Mouse (Mus musculus): ENCODE results near the gene Adgrd1.
A peak's percentile ranks its signal among the peaks of the same experiment; 100 is the strongest.

Adgrd1 gene

DNA sequence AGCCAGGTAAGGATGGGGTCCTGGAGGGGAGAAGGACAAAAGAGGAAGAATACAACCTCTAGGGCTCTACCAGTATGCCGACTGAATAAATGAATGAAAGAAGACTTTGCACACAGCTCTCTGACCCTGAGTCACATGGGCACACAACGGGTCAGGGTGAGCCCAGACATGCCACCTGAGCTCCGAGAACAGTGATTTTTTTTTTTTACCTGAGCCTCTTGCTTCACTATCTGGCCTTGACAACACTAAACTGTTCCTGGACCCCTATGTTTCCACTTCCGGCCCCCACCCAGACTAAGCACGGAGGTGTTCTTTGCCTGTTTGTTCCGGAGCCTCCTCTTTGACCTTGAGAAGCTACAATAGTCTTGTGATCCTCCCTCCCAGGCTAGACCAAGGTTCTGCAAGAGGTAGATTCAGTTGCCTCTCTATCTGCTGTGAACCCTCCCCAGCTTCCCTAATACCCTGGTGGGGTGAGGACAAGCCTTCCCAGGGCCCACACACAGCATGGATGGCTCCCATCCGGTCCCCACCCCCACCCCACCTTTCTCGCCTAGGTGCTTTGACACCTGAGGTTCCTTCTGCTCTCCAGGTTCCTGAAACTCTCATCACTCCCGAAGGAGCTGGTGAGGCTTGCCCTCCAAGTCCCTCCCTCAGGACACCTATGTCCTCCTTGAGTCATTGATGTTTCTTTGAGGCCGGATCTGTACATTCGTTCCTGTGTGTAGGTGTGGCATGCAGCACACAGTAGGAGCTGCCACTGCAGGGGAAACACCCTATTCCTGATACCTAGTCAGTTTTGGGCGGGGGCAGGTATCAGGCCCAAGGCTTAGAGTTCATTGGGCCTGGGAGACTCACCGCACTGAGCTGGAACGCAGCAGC is 58.7 kb downstream of the Adgrd1 start:
- no peak for DNase-seq (ENCODE audit: low spot score in 2 of 2)

DNA sequence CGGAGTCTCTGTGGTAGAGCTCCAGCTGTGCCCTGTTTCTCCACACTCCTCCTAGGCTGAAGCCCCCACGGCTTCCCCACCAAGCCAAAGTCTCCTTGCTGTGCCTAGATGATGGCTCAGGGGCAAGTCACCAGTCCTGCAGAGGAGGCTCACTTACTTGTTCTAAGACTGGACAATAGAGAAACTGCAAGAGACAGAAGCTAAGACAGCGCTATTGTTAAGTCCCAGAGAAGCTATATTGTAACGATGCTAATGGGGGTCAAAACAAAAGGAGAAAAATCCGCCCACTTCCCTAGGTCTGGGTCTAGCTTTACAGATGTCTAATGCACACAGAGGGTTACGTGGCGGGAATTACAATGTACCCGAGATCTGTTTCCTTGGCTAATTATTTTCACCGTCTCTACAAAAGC is 59.4 kb downstream of the Adgrd1 start:
- no peak for DNase-seq (ENCODE audit: low spot score in 2 of 2)

DNA sequence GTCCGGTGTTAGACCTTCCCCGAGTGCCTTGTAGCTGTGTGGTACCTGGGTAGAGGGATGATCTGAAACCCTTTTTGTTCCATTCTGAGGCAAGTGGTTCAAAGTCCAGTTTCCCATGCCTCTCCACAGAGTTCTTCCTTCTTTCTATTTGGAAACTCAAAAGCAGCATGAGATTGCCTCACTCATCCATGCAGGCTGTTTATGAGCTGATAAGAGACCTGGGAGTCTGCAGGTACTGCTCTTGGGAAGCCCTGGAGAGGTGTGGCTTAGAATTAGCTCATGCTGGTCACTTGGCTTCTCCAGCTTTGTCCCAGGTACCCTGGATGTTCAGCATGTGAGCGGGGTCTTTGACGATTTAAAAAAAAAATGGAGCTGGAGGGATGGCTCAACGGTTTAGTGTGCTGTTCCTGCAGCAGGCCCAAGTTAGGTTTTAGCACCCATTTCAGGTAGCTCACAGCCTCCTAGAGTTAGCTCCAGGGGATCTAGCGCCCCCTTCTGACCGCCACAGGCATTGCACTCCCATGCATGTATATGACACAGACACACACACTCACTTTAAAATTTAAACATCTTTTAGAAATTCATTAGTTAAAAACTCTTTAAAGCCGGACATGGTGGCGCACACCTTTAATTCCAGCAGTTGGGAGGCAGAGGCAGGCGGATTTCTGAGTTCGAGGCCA is 65.0 kb downstream of the Adgrd1 start:
- DNase-seq (ENCODE audit: low spot score in 2 of 2): no peak

DNA sequence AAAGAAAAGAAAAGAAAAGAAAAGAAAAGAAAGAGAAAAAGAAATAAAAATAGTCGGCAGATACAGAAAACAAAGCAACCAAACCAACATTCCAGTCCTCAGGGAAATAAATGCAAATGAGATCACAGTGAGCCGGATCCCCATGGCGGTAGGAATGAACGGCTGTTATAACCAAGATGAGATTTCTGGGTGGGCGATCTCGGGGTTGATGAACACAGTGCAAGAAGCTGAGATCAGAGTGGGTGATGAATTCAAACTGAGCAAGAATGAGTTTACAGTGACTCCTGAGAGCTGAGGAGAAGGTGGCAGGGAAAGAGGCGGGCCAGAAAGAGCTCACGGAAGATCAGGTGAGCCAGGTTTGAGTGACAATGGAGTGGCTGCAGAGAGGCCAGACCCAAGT is 66.9 kb downstream of the Adgrd1 start:
- DNase-seq (ENCODE audit: low spot score in 2 of 2): no peak

DNA sequence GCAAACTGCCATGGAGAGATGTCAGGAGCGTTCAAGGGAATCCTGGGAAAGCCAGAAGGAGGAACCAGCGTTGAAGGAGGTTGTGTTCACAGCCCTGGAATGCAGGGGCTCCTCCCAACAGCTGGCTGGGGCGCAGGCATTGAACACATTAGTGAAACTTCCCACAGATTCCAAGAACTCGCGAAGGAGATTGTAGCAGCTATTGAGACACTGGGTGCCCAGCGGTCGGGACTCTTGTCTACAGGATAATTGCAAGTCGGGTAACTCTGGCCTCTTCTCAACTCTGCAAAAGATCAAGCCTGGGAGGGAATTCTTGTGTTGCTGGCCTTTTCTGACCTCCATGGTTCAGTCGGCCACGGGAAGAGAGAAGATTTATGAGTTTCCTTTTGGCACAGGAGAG is 67.5 kb downstream of the Adgrd1 start:
- no peak for DNase-seq (ENCODE audit: low spot score in 2 of 2)

DNA sequence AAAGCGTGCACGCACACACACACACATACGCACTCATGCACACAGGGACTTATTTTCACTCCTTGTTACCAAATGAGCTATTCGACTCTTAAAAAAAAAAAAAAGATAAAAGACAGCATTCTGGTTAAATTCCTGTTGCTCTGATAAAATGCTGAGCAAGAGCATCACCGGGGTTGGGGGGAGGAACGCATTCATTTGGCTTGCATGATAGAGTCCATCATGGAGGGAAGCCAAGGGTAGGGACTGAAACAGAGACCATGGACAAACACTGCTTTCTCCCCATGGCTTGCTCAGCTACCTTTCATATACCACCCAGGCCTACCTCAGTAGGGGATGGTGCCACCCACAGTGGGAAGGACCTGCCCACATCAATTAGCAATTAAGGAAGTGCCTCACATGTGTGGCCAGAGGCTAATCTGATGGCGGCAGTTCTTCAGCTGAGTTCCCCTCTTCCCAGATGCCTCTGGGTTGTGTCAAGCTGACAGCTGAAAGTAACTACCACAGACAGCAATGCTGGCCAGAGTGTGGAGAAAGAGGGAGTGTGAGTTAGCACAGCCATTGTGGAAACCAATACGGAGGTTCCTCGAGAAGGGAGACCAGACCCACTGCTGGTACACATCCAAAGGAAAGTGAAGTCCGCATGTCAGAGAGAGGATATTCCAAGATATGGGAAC is 68.5 kb downstream of the Adgrd1 start:
- DNase-seq (ENCODE audit: low spot score in 2 of 2): no peak

DNA sequence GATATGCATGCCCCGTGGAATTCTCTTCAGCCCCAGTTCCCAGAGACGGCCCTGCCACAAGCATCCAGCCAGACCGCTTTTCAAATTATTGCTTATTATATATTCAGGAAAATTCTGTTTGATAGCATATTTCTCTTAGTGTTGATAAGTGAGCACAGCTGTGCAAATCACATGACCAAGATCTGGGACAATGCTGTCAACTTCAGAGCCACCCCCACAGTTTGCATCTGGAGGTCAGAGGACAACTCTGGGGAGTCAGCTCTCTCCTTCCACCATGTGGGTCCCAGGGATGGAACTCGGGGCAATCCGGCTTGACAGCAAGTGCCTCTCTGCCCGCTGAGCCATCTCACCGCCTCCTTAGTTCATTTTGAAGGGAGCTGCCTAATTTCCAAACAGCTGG is 69.0 kb downstream of the Adgrd1 start:
- DNase-seq (ENCODE audit: low spot score in 2 of 2): no peak

DNA sequence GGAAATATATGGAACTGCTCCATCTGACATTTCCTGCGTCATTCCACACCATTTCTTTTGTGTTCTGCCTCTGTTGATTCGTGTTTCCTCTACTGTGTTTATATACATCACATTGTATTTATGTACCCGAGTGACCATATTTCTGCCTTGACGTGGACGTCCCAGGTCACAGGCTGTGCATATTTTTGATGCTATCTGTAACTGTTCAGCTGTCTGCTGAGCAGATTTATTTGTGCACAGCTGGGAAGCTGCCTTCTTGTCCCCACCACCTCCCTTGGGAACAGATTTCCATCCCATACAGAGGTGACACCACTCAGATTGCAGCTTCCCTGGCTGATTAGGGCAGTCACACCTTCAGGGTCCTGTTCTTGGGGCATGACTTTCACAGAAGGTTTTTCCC is 72.5 kb downstream of the Adgrd1 start:
- no peak for DNase-seq (ENCODE audit: low spot score in 2 of 2)

DNA sequence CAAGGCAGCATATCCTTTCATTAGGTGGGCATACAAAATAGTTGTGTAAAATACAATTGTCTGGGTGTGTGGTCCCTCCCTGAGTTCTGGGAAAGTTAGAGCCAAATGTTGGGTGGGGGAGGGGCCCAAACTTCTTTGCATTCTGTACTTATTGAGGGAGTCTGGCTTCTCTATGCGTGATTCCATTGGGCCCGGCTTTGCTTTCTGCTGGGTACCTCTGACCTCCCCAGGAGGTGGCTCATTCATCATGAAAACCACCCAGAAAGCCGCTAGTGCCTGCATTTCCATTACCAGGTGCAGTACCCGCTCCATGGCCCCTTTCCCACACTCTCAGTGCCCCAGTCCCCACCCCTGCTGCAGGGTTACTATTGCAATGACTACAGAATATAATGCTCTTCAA is 73.0 kb downstream of the Adgrd1 start:
- no peak for DNase-seq (ENCODE audit: low spot score in 2 of 2)

DNA sequence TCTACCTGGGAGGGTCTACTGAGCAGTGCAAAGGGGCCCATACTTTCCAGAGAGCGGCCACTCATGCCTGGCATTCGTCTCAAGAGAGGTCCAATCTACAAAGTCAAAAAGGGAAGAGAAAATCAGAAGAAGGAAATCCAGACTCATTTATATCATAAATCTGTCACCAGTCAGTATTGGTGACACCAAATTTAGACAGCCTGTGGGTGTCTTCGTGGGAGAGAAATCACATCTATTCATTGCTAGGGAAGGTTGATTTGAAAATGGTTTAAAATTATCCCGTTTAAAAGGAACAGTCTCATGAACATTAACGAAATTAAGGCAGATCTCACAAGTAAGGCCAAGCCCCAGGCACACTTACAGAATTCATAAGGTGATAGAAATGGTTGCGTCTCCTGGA is 76.0 kb downstream of the Adgrd1 start:
- no peak for DNase-seq (ENCODE audit: low spot score in 2 of 2)

DNA sequence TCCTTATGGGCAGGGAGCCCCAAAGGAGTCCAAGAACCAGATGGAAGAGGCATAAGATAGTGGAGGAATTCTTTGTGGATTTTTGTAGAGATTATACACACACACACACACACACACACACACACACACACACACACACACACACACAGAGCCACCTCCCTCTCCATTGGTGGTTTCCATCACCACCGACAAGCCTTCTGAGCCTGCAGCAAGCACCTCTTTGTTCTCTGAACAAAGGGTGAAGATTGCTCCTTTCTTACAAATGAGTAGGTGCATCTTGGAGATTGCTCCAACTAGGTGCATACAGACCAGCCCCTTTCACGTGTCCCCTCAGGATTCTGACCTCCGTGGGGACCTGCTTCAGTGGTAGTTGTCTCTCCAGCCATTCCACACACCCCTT is 79.4 kb downstream of the Adgrd1 start:
- no peak for DNase-seq (ENCODE audit: low spot score in 2 of 2)

DNA sequence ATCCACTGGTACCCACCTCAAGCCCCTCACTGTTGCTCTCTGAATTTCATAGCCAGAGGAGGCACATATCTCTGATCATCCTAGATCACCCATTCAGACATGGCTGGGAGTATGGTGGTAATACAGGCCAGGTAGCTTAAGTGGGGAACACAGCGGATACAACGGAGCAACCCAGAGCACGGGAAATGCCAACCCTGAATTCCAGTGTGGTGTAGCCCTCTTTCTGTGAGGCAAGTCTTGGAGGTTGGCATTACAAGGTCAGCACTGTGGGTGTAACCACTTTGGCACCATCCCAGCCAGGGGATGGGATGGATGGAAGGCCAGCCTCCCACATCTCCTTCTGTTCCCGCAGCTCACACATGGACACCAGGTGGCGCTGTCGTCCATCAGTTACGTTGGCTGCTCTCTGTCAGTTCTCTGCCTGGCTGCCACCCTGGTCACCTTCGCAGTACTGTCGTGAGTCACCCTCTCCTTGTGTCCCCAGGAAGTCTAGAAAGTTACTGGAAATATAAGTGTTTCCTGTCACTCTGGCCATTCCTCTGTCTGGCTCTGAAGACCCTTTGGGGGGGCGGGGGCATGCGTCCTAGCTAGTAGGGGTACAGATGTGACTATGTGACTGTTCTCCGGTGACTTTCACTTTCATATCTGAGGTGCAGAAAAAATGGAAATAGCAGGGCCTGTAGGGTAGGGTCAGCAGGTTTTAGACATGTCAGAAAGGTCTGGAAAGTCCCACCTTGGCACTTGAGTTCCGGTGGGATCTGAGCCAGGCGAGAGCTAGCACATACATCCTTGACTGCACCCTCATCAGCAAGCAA is 81.4 kb downstream of the Adgrd1 start:
- DNase-seq (ENCODE audit: low spot score in 2 of 2): peak; percentile 59 to 82

DNA sequence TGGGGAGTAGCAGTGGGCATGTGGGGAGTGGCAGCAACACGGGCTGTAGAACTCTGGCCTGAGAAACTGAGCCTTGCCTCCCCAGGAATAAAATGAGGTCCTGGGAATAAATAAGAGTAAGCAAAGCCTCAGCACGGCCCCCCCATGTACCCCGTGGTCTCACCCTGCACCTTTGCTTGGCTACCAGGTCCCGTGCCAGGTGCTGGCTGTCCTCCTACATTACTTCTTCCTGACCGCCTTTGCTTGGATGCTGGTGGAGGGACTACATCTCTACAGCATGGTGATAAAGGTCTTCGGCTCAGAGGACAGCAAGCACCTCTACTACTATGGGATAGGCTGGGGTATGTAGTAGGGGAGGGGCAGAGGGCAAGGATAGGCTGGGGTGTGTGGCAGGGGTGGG is 82.8 kb downstream of the Adgrd1 start:
- DNase-seq (ENCODE audit: low spot score in 2 of 2): no peak

DNA sequence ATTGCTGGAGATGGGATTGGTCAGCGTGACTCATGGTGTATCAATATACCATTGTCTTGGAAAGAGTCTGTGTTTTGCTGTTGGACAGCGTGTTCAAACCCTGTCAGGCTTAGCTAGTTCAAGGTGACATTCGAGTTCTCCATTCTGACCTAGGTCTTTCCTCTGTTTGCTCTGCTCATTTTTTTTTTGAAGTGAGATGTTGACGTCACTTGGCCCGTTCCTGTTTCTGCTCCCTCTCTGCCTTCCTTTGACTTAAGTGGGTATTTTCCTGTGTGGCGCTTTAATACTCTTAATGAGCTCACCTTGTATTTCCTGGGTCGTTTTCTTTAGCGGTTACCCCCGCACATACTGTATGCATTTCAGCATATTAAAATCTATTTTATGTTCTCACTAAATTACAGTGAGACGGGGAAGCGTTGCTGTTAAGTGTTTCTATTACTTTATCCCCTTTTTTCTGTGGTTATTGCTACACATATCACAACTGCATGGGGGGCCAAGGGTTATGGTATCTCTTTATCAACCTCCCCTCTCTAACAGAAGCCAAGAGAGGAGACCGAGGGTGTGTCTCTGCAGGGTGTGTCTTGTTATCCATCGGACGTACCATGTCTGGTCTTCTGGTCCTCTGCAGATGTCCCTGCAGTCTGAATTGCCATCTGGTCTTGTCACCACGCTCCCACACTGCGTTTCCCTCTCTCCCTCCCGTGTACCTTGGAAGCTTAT is 83.6 kb downstream of the Adgrd1 start:
- no peak for DNase-seq (ENCODE audit: low spot score in 2 of 2)

DNA sequence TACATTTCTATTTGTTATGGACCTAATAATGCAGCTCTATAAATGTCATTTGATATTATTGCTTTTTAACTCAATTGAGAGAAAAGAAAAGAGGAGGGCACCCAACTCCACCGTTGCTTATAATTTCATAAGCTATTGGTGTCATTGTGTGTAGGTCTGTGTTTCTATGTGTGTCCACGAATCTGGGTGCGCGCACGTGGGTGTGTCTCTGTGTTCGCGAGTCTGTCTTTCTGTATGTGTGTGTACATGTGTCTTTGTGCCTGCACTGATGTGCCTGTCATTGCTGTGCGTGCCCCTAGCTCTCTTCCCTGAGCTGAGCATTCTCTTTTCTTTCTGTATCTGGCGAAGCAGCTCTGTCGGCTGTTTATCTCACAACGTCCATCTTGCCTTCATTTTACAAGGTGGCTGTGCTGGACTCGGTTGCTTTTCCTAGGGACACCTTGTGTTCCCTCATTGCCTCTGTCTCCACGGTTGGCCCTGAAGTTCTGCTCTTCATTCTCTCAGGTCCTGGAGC is 84.2 kb downstream of the Adgrd1 start:
- no peak for DNase-seq (ENCODE audit: low spot score in 2 of 2)

DNA sequence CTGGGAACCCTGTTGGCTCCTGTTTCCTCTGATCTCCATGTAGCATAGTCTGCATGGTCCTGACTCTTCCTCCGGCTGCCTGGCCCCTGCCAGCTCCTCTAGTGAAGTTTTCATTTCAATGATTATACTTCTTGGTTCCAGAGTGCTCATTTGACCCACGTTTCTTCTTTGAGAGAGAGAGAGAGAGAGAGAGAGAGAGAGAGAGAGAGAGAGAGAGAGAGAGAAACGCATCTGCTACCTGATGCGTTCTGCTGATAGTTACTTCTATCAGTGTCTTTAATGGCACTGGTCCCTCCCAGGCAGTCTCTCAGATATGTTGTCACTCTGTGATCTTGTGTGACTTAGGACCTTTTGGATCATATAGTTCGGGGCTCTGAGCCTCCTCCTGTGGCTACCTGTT is 84.9 kb downstream of the Adgrd1 start:
- DNase-seq (ENCODE audit: low spot score in 2 of 2): no peak

DNA sequence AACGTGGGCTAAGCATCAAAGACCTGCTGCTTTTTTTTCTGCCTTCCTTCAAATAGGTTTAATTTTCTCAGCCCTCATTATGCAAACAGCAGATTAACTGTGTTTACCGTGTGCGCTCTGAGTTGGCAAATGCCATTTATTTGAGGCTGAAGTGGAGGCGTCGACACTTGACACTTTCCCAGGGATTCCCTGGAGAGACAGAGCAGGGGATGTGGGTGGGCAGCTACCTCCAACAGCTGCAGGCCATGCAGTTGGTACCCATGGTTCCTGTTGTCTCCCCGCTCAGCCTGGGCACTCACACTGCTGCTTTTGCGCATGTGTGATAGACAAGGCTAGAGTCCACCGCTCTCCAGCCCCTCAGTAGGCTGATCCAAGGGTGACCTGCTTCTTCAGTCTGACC is 86.0 kb downstream of the Adgrd1 start:
- DNase-seq (ENCODE audit: low spot score in 2 of 2): no peak

DNA sequence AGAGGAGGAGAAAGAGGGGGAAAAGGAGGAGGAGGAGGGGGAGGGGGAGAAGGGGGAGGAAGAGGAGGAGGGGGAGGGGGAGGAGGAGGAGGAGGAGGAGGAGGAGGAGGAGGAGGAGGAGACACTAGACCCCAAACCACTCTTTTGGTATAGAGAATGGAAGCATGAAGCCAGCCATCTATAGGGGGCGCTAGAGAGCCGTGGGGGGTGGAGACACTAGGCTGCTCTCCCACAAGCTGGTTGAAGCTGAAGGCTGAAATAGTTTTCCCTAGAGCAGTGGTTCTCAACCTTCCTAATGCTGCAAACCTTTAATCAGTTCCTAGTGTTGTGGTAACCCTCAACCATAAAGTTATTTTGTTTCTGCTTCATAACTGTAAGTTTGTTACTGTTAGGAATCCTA is 89.7 kb downstream of the Adgrd1 start:
- DNase-seq (ENCODE audit: low spot score in 2 of 2): no peak

DNA sequence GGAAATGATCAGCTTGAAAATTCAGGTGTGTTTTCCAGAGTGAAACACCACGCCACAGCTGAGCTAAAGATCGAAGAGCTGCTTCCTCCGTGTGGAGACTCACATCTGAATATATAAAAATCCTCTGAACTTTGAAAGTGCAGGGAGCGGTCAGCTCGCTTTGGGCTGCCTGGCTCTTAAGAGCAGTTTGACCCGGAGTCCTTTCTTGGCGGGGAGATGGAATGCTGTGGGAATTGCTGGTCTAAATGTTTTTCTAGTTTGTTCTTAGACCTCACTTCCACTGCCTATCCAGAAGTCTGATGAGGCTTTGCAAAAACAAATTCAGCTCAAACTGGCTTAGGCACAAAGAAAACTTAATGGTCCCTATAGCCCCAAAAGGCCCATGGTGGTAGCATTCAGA is 90.4 kb downstream of the Adgrd1 start:
- DNase-seq (ENCODE audit: low spot score in 2 of 2): no peak

DNA sequence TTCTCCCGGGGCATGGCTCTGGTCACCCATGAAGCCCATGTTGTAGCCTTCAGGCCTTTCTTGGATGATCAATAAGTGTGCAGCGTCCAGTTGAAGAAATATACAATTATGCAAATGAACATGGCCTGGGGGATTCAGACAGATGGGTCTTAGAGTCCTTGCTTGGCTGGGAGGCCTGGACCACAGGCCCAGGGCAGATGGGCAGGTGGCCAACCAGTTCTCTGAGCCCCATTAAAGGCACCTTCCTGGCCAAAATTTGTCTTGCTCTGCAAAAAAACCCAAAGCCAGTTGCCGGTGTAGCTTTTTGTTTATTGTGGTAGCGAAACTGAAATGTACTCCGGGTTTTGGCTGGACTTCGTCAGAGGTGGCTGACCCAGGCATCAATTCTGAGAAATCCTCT is 92.5 kb downstream of the Adgrd1 start:
- DNase-seq (ENCODE audit: low spot score in 2 of 2): no peak

DNA sequence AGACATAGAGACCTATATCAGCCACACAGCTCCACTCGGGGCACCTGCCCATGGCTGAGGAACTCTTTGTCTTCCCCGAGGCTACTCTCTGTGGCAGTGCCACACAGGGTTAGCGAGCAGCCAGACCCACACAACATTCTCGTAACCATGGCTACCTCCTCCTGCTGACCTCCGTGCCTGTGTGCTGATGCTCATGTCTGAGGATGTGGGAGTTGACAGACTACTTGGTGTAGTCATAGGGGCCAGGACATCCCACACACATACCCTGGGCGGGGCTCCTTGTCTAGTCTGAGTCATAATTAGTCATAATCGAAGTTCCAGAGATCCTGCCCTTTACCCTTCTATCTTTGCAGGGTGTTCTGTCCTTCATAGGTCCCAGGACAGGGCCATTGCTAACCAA is 93.5 kb downstream of the Adgrd1 start:
- DNase-seq (ENCODE audit: low spot score in 2 of 2): no peak

All from frontal cortex, postnatal 10 days (tissue).